Mouse (Mus musculus): ENCODE measurements around the gene Vipr2. TPM values are rescaled to one million over a fixed set of nuclear protein-coding genes. Genes with fewer than 3 reads are reported as not detected.

Vipr2 gene
- polyA plus RNA-seq, 1 experiment from 2014 or later, result 17.1 TPM

DNA sequence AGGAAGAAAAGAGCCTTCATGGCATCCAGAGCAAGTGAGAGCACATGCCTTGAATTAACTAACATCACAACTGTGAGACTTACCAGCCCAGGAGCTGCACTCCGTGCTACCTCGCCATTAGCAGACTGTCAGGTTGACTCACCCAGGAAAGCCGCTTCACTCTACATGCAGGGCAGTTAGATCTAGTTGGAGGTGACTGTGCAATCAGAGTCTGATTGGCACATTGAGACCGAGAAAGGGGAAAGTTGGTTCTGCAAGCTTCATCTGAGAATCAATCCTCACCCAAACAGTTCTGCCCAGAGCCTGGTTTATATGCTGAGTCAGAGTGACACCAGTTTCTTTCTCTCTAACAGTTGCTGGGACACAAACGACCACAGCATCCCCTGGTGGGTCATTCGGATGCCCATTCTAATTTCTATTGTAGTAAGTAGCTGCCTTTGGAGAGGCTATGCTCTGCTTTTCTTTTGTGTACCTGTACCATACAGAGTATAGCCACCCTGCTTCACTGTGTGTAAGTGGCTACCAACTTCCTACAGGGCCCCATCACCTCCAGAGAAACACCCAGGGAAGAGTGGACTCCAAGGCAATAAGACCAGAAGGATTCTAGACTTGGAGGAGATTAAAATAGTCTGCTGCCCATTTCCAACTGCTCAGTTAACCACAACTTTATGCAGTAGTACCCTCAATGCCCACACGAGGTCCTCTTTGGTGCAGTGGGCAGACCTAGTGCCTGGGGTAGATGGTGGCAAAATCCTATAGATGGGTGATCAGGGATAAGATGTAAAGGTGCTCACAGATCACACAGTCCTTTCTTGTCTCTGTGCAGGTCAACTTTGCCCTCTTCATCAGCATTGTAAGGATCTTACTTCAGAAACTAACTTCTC is 61.0 kb downstream of the Vipr2 start:
- H3K4me3 ChIP-seq (ENCODE audit: low read depth, low read length), result no peak overlapping the region
- H3K36me3 ChIP-seq (ENCODE audit: control insufficient read depth, insufficient read depth, low read length), result no peaks in the 10 kb centered on the region
- no peak for ATAC-seq (ENCODE audit: insufficient number of reproducible peaks, insufficient read depth, low FRiP score, low read depth)
- H3K4me1 ChIP-seq (ENCODE audit: control insufficient read depth, insufficient read depth, low read length), result no peaks in the 10 kb centered on the region
- no peak overlapping the region for H3K4me2 ChIP-seq (replicated peaks; ENCODE audit: low read depth, low read length)
- H3K9me3 ChIP-seq (ENCODE audit: control insufficient read depth, low read depth, low read length), result no peaks in the 10 kb centered on the region
- no peak overlapping the region for H3K27ac ChIP-seq (ENCODE audit: low read length)
- H3K9ac ChIP-seq (replicated peaks; ENCODE audit: low read depth, low read length), result no peak overlapping the region
- H3K27me3 ChIP-seq (ENCODE audit: control insufficient read depth, insufficient read depth, low read length), result no peaks in the 10 kb centered on the region
- WGBS, result 76% methylated on average over 7 of the region's 7 CpGs

DNA sequence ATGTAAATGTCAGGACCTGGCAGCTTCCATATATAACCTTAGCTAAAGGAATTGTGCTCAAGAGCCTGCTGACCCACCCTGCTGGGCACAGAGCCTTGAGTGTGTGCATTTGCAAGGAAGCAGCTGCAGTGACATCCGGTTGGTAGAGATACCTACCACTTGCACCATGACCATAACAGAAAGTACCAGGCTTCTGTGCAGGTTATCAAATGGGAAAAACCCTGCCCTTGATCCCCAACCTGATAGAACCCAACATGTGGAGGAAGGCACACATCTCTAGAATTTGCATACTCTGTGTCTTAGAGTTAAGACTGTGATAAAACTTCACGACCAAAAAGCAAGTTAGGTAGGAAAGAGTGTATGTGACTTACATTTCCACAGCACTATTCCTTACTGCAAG is 63.1 kb downstream of the Vipr2 start:
- WGBS, result 92% methylated on average over 2 of the region's 2 CpGs
- Histone ChIP-seq H3K4me3 (ENCODE audit: low read depth, low read length) (no peak overlapping the region), H3K4me1 (ENCODE audit: control insufficient read depth, insufficient read depth, low read length) (no peaks in the 10 kb centered on the region), H3K4me2 (replicated peaks; ENCODE audit: low read depth, low read length) (no peak overlapping the region), H3K27ac (ENCODE audit: low read length) (no peak overlapping the region), H3K9me3 (ENCODE audit: control insufficient read depth, low read depth, low read length) (no peaks in the 10 kb centered on the region), H3K9ac (replicated peaks; ENCODE audit: low read depth, low read length) (no peak overlapping the region), H3K27me3 (ENCODE audit: control insufficient read depth, insufficient read depth, low read length) (no peaks in the 10 kb centered on the region), H3K36me3 (ENCODE audit: control insufficient read depth, insufficient read depth, low read length) (no peaks in the 10 kb centered on the region)
- no peak for ATAC-seq (ENCODE audit: insufficient number of reproducible peaks, insufficient read depth, low FRiP score, low read depth)

DNA sequence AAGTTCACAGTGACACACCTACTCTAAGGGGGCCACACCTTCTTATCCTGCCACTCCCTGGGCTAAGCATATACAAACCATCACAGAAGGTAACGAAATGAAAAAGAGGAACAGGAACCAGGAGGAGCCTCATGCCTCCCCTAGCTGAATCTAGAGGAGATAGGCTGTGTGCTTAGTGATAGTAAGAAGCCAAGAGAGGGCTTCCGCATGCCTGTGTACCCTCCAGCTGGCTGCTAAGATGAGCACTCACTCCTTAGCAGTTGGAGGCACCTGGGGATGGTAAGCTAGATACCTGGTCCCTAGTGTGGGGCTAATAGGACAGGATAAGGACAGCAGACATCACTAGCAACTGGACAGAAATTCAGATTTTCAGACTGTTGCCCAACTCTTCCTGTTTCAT is 64.3 kb downstream of the Vipr2 start:
- H3K36me3 ChIP-seq (ENCODE audit: control insufficient read depth, insufficient read depth, low read length), result no peaks in the 10 kb centered on the region
- WGBS, result 85% methylated on average over 2 of the region's 2 CpGs
- H3K9me3 ChIP-seq (ENCODE audit: control insufficient read depth, low read depth, low read length), result no peaks in the 10 kb centered on the region
- H3K4me1 ChIP-seq (ENCODE audit: control insufficient read depth, insufficient read depth, low read length), result no peaks in the 10 kb centered on the region
- H3K27me3 ChIP-seq (ENCODE audit: control insufficient read depth, insufficient read depth, low read length), result no peaks in the 10 kb centered on the region
- H3K27ac ChIP-seq (ENCODE audit: low read length), result no peak overlapping the region
- ATAC-seq (ENCODE audit: insufficient number of reproducible peaks, insufficient read depth, low FRiP score, low read depth), result no peak
- H3K4me2 ChIP-seq (replicated peaks; ENCODE audit: low read depth, low read length), result no peak overlapping the region
- H3K9ac ChIP-seq (replicated peaks; ENCODE audit: low read depth, low read length), result no peak overlapping the region
- H3K4me3 ChIP-seq (ENCODE audit: low read depth, low read length), result no peak overlapping the region

DNA sequence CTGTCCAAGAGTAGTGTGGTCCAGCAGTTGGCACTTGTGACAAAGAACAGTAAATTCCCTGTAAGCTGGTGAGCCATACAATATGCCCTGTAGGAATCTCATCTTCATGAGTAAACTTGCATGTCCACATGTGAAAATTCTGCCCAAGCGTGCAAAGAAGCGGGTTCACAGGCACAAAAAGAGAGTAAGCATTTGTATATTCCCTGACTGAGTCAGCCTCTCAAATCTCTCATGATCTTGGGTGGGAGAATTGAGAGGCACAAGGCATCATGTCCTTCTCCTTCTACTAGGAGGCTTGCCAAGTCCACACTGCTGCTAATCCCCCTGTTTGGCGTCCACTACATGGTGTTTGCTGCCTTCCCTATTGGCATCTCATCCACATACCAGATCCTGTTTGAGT is 64.9 kb downstream of the Vipr2 start:
- ATAC-seq (ENCODE audit: insufficient number of reproducible peaks, insufficient read depth, low FRiP score, low read depth), result no peak
- Histone ChIP-seq H3K4me3 (ENCODE audit: low read depth, low read length) (no peak overlapping the region), H3K27ac (ENCODE audit: low read length) (no peak overlapping the region), H3K36me3 (ENCODE audit: control insufficient read depth, insufficient read depth, low read length) (no peaks in the 10 kb centered on the region), H3K27me3 (ENCODE audit: control insufficient read depth, insufficient read depth, low read length) (no peaks in the 10 kb centered on the region), H3K9ac (replicated peaks; ENCODE audit: low read depth, low read length) (no peak overlapping the region), H3K4me2 (replicated peaks; ENCODE audit: low read depth, low read length) (no peak overlapping the region), H3K9me3 (ENCODE audit: control insufficient read depth, low read depth, low read length) (no peaks in the 10 kb centered on the region), H3K4me1 (ENCODE audit: control insufficient read depth, insufficient read depth, low read length) (no peaks in the 10 kb centered on the region)
- WGBS, result 90% methylated on average over 3 of the region's 3 CpGs

DNA sequence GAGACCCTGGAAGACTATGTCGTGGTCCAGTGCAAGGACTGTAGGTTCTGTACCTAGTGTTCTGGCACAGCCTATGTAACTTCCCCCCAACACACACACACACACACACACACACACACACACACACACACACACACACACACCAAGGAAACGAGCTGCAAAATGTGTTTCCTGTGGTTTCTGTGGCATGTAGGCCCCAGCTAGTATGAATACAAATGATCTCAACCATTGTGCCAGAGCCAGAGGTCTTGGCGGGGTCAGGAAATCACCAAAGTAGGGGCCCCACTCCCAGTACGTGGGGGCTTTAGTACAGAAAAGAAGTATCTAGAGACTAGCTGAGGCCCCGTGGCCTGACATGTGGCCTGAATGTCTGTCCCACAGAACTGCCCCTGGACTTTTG is 67.7 kb downstream of the Vipr2 start:
- Histone ChIP-seq H3K9ac (replicated peaks; ENCODE audit: low read depth, low read length) (no peak overlapping the region), H3K27me3 (ENCODE audit: control insufficient read depth, insufficient read depth, low read length) (no peaks in the 10 kb centered on the region), H3K36me3 (ENCODE audit: control insufficient read depth, insufficient read depth, low read length) (no peaks in the 10 kb centered on the region), H3K27ac (ENCODE audit: low read length) (no peak overlapping the region), H3K4me1 (ENCODE audit: control insufficient read depth, insufficient read depth, low read length) (no peaks in the 10 kb centered on the region), H3K9me3 (ENCODE audit: control insufficient read depth, low read depth, low read length) (no peaks in the 10 kb centered on the region), H3K4me3 (ENCODE audit: low read depth, low read length) (no peak overlapping the region), H3K4me2 (replicated peaks; ENCODE audit: low read depth, low read length) (no peak overlapping the region)
- ATAC-seq (ENCODE audit: insufficient number of reproducible peaks, insufficient read depth, low FRiP score, low read depth), result no peak
- 55% methylated on average over 5 of the region's 5 CpGs for WGBS

DNA sequence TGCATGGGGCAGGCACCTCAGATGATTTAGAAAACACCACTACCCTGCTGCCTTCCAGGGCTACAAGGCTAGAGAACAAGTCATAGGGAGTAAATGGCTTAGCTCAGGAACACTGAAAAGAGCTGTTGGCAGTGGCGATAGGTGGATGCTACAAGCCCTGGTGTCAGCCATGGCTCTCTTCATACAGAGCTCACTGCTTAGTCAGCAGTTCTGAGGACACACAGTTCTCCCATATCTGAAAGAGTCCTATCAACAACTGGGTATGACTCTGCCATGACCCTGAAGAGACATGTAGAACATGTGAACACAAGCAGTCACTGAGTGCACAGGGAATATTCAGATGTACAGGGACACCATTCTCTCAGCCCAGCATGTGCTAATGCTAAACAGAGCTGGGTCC is 68.2 kb downstream of the Vipr2 start:
- no peaks in the 10 kb centered on the region for H3K4me1 ChIP-seq (ENCODE audit: control insufficient read depth, insufficient read depth, low read length)
- H3K4me2 ChIP-seq (replicated peaks; ENCODE audit: low read depth, low read length), result no peak overlapping the region
- H3K9me3 ChIP-seq (ENCODE audit: control insufficient read depth, low read depth, low read length), result no peaks in the 10 kb centered on the region
- WGBS, result 89% methylated on average over 1 of the region's 1 CpGs
- no peak overlapping the region for H3K27ac ChIP-seq (ENCODE audit: low read length)
- no peak overlapping the region for H3K4me3 ChIP-seq (ENCODE audit: low read depth, low read length)
- no peaks in the 10 kb centered on the region for H3K36me3 ChIP-seq (ENCODE audit: control insufficient read depth, insufficient read depth, low read length)
- H3K27me3 ChIP-seq (ENCODE audit: control insufficient read depth, insufficient read depth, low read length), result no peaks in the 10 kb centered on the region
- ATAC-seq (ENCODE audit: insufficient number of reproducible peaks, insufficient read depth, low FRiP score, low read depth), result no peak
- no peak overlapping the region for H3K9ac ChIP-seq (replicated peaks; ENCODE audit: low read depth, low read length)

DNA sequence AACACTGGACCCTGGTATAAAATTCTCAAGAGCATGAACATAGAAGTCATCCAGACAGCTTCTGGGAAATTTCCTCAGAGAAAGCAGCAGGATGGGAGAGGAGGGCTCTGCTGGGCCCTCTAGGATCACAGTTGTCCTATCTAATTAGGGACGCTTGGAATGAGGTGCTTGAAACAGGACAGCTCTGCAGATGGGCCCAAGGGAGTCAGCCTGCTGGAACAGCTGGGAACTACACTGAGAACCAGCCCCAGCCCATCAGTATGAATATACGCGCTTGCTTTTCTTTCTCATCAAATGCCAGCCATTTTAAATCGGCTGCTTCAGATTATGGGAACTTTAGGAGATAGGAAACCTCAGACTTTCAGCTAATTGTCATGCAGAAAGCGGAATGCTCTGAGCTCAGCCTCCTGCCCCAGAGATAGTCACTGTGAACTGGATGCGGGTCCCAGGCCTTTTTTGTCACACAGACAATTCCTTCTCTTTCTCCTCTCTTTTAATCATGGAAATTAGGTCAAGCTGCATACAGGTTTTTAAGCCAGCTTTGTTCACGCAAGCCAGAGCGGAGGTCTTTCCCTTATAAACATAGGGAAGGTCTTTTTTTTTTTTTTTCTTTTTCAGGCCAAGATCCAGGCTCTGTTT is 69.6 kb downstream of the Vipr2 start:
- Histone ChIP-seq H3K4me2 (replicated peaks; ENCODE audit: low read depth, low read length) (no peak overlapping the region), H3K27me3 (ENCODE audit: control insufficient read depth, insufficient read depth, low read length) (no peaks in the 10 kb centered on the region), H3K9me3 (ENCODE audit: control insufficient read depth, low read depth, low read length) (no peaks in the 10 kb centered on the region), H3K27ac (ENCODE audit: low read length) (no peak overlapping the region), H3K36me3 (ENCODE audit: control insufficient read depth, insufficient read depth, low read length) (no peaks in the 10 kb centered on the region), H3K4me3 (ENCODE audit: low read depth, low read length) (no peak overlapping the region), H3K4me1 (ENCODE audit: control insufficient read depth, insufficient read depth, low read length) (no peaks in the 10 kb centered on the region), H3K9ac (replicated peaks; ENCODE audit: low read depth, low read length) (no peak overlapping the region)
- 62% methylated on average over 8 of the region's 8 CpGs for WGBS
- ATAC-seq (ENCODE audit: insufficient number of reproducible peaks, insufficient read depth, low FRiP score, low read depth), result no peak

DNA sequence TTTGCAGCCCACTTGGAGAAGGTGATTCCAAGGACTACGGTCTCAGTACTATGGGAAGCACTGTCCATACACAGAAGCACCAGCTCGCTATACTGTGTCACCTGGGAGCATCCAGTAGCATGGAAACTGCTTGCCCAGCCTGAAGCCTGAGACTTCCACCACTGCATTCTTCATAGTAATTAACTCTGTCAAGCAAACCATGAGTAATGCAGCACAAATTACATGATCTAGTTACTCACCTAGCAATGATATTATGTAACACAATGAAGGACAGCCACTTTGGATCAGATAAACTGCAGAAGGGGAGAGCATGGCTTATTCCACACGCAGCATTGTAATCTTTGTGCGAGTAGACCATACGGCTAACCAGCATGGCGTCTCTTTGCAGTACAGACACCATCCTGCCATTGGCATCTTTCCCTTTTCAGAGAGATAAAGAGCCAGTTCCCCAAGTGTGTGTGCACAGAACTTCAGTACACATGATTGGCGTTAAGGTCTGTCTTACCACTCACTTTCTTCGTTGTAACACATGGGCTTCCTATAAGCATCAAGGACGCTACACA is 75.4 kb downstream of the Vipr2 start:
- no peak for ATAC-seq (ENCODE audit: insufficient number of reproducible peaks, insufficient read depth, low FRiP score, low read depth)
- Histone ChIP-seq H3K4me2 (replicated peaks; ENCODE audit: low read depth, low read length) (no peak overlapping the region), H3K36me3 (ENCODE audit: control insufficient read depth, insufficient read depth, low read length) (no peaks in the 10 kb centered on the region), H3K27ac (ENCODE audit: low read length) (no peak overlapping the region), H3K4me3 (ENCODE audit: low read depth, low read length) (no peak overlapping the region), H3K27me3 (ENCODE audit: control insufficient read depth, insufficient read depth, low read length) (no peaks in the 10 kb centered on the region), H3K4me1 (ENCODE audit: control insufficient read depth, insufficient read depth, low read length) (no peaks in the 10 kb centered on the region), H3K9ac (replicated peaks; ENCODE audit: low read depth, low read length) (no peak overlapping the region), H3K9me3 (ENCODE audit: control insufficient read depth, low read depth, low read length) (no peaks in the 10 kb centered on the region)
- 81% methylated on average over 9 of the region's 9 CpGs for WGBS
